Mouse (Mus musculus): ENCODE measurements around the gene Bicral.
"Not testable (repeated sequence)": the region's sequence is repeated elsewhere in the genome, so short reads cannot be mapped to it uniquely, and the experiment has no call there.

Bicral gene

GRCm38 (mm10) chr17:46874133-46874532 is 15.9 kb upstream of the Bicral start:
- DNase-seq: peak; percentile 41

- no peak for DNase-seq
Observed at GRCm38 (mm10) chr17:46872806-46873205, 14.5 kb upstream of the Bicral start.

- no peak for DNase-seq
Observed at GRCm38 (mm10) chr17:46870913-46871312, 12.6 kb upstream of the Bicral start.

GRCm38 (mm10) chr17:46870204-46870798 is 12.0 kb upstream of the Bicral start:
- no peak for DNase-seq

GRCm38 (mm10) chr17:46866836-46867235 is 8.6 kb upstream of the Bicral start:
- peak; percentile 69 for DNase-seq

GRCm38 (mm10) chr17:46864566-46865195 is 6.4 kb upstream of the Bicral start:
- no peak for DNase-seq

GRCm38 (mm10) chr17:46860120-46860519 is 1.8 kb upstream of the Bicral start:
- DNase-seq: no peak

GRCm38 (mm10) chr17:46858749-46859444 is 615 bp upstream of the Bicral start:
- no peak for DNase-seq

GRCm38 (mm10) chr17:46857361-46857902 is 850 bp downstream of the Bicral start:
- peak; percentile 88 for DNase-seq

- peak; percentile 70 for DNase-seq
Observed at GRCm38 (mm10) chr17:46856471-46857360, 1.6 kb downstream of the Bicral start.

- no peak for DNase-seq
Observed at GRCm38 (mm10) chr17:46856107-46856388, 2.2 kb downstream of the Bicral start.

- DNase-seq: no peak
Observed at GRCm38 (mm10) chr17:46855328-46856106, 2.8 kb downstream of the Bicral start.

GRCm38 (mm10) chr17:46854640-46855110 is 3.6 kb downstream of the Bicral start:
- no peak for DNase-seq

- DNase-seq: no peak
Observed at GRCm38 (mm10) chr17:46854096-46854495, 4.2 kb downstream of the Bicral start.

- DNase-seq: peak; percentile 78
Observed at GRCm38 (mm10) chr17:46853281-46853680, 5.0 kb downstream of the Bicral start.

- no peak for DNase-seq
Observed at GRCm38 (mm10) chr17:46852725-46853124, 5.6 kb downstream of the Bicral start.

- DNase-seq: no peak
Observed at GRCm38 (mm10) chr17:46847206-46847605, 11.1 kb downstream of the Bicral start.

- not testable (repeated sequence) for DNase-seq
Observed at GRCm38 (mm10) chr17:46846573-46846972, 11.7 kb downstream of the Bicral start.

- no peak for DNase-seq
Observed at GRCm38 (mm10) chr17:46845262-46845661, 13.0 kb downstream of the Bicral start.

- no peak for DNase-seq
Observed at GRCm38 (mm10) chr17:46844811-46845210, 13.5 kb downstream of the Bicral start.

- no peak for DNase-seq
Observed at GRCm38 (mm10) chr17:46843716-46844115, 14.6 kb downstream of the Bicral start.

- DNase-seq: no peak
Observed at GRCm38 (mm10) chr17:46843022-46843421, 15.3 kb downstream of the Bicral start.
